Mouse (Mus musculus): ENCODE measurements around the gene Ppp1r26. TPM values are rescaled to one million over a fixed set of nuclear protein-coding genes. Genes with fewer than 3 reads are reported as not detected.
"Not testable (repeated sequence)": the region's sequence is repeated elsewhere in the genome, so short reads cannot be mapped to it uniquely, and the experiment has no call there.

Gene Ppp1r26
- polyA plus RNA-seq, 1 experiment from 2014 or later = 10.6 TPM

- not testable (repeated sequence) for H3K4me1 ChIP-seq; H3K4me3 ChIP-seq; H3K36me3 ChIP-seq; H3K4me2 ChIP-seq (replicated peaks); H3K9ac ChIP-seq; H3K27ac ChIP-seq; ATAC-seq (ENCODE audit: low FRiP score); H3K27me3 ChIP-seq; H3K9me3 ChIP-seq (replicated peaks)
- WGBS = 93% methylated on average over 4 of the region's 5 CpGs
Measured at GRCm38 (mm10) chr2:28477993-28478392, 31.4 kb downstream of the Ppp1r26 start.

GRCm38 (mm10) chr2:28479208-28480204 lies 32.9 kb downstream of the Ppp1r26 start:
- Histone ChIP-seq H3K9me3 (replicated peaks) (no peaks in the 10 kb centered on the region), H3K27ac (no peak overlapping the region), H3K4me1 (no peaks in the 10 kb centered on the region), H3K36me3 (no peaks in the 10 kb centered on the region), H3K9ac (no peak overlapping the region), H3K4me2 (replicated peaks) (no peak overlapping the region), H3K27me3 (no peaks in the 10 kb centered on the region), H3K4me3 (no peak overlapping the region)
- 81% methylated on average over 20 of the region's 20 CpGs for WGBS
- no peak for ATAC-seq (ENCODE audit: low FRiP score)

GRCm38 (mm10) chr2:28483861-28484260 lies 37.3 kb downstream of the Ppp1r26 start:
- no peaks in the 10 kb centered on the region for H3K36me3 ChIP-seq
- H3K27ac ChIP-seq = no peak overlapping the region
- ATAC-seq (ENCODE audit: low FRiP score) = no peak
- H3K4me3 ChIP-seq = no peak overlapping the region
- no peak overlapping the region for H3K4me2 ChIP-seq (replicated peaks)
- WGBS = 66% methylated on average over 2 of the region's 2 CpGs
- no peaks in the 10 kb centered on the region for H3K27me3 ChIP-seq
- H3K9ac ChIP-seq = no peak overlapping the region
- H3K4me1 ChIP-seq = no peaks in the 10 kb centered on the region
- H3K9me3 ChIP-seq (replicated peaks) = no peaks in the 10 kb centered on the region

- Histone ChIP-seq H3K36me3 (no peaks in the 10 kb centered on the region), H3K9ac (no peak overlapping the region), H3K4me1 (peaks cover 6% of the 10 kb centered on the region; the same call in 1 of the 2 replicates), H3K27me3 (no peaks in the 10 kb centered on the region), H3K4me3 (no peak overlapping the region), H3K9me3 (replicated peaks) (no peaks in the 10 kb centered on the region), H3K27ac (no peak overlapping the region), H3K4me2 (replicated peaks) (no peak overlapping the region)
- ATAC-seq (ENCODE audit: low FRiP score) = no peak
- WGBS = 88% methylated on average over 2 of the region's 2 CpGs
Measured at GRCm38 (mm10) chr2:28494521-28494920, 47.9 kb downstream of the Ppp1r26 start.

GRCm38 (mm10) chr2:28495207-28495756 lies 48.7 kb downstream of the Ppp1r26 start:
- Histone ChIP-seq H3K9me3 (replicated peaks) (no peaks in the 10 kb centered on the region), H3K9ac (no peak overlapping the region), H3K4me3 (no peak overlapping the region), H3K4me2 (replicated peaks) (no peak overlapping the region), H3K27me3 (no peaks in the 10 kb centered on the region), H3K36me3 (no peaks in the 10 kb centered on the region), H3K4me1 (peaks cover 6% of the 10 kb centered on the region; the same call in 1 of the 2 replicates), H3K27ac (no peak overlapping the region)
- ATAC-seq (ENCODE audit: low FRiP score) = no peak
- WGBS = 87% methylated on average over 14 of the region's 14 CpGs

- Histone ChIP-seq H3K4me3 (no peak overlapping the region), H3K4me1 (peaks cover 6% of the 10 kb centered on the region; the same call in 1 of the 2 replicates), H3K27me3 (no peaks in the 10 kb centered on the region), H3K9ac (no peak overlapping the region), H3K36me3 (no peaks in the 10 kb centered on the region), H3K4me2 (replicated peaks) (no peak overlapping the region), H3K9me3 (replicated peaks) (no peaks in the 10 kb centered on the region), H3K27ac (no peak overlapping the region)
- WGBS = 83% methylated on average over 16 of the region's 16 CpGs
- no peak for ATAC-seq (ENCODE audit: low FRiP score)
Measured at GRCm38 (mm10) chr2:28495801-28496595, 49.4 kb downstream of the Ppp1r26 start.

- H3K27ac ChIP-seq = no peak within 1 kb of the TSS
- no peak within 1 kb of the TSS for H3K4me2 ChIP-seq (replicated peaks)
- peaks cover 6% of the 10 kb centered on the region; the same call in 1 of the 2 replicates for H3K4me1 ChIP-seq
- H3K4me3 ChIP-seq = no peak within 1 kb of the TSS
- H3K36me3 ChIP-seq = no peaks in the 10 kb centered on the region
- no peak for ATAC-seq (ENCODE audit: low FRiP score)
- no peaks in the 10 kb centered on the region for H3K27me3 ChIP-seq
- H3K9ac ChIP-seq = no peak within 1 kb of the TSS
- WGBS = 85% methylated on average over 5 of the region's 5 CpGs
- H3K9me3 ChIP-seq (replicated peaks) = no peaks in the 10 kb centered on the region
Measured at GRCm38 (mm10) chr2:28496671-28497070, 50.1 kb downstream of the Ppp1r26 start, which contains the start of gene Gbgt1. Gene Gbgt1, plus strand, starts transcription at chr2:28496891.

GRCm38 (mm10) chr2:28497561-28497960 lies 51.0 kb downstream of the Ppp1r26 start:
- Histone ChIP-seq H3K4me1 (peaks cover 6% of the 10 kb centered on the region; the same call in 1 of the 2 replicates), H3K4me2 (replicated peaks) (no peak overlapping the region), H3K9me3 (replicated peaks) (no peaks in the 10 kb centered on the region), H3K27me3 (no peaks in the 10 kb centered on the region), H3K9ac (no peak overlapping the region), H3K4me3 (no peak overlapping the region), H3K27ac (no peak overlapping the region), H3K36me3 (no peaks in the 10 kb centered on the region)
- WGBS = 78% methylated on average over 5 of the region's 5 CpGs
- ATAC-seq (ENCODE audit: low FRiP score) = no peak

- 92% methylated on average over 4 of the region's 4 CpGs for WGBS
- no peak overlapping the region for H3K4me2 ChIP-seq (replicated peaks)
- ATAC-seq (ENCODE audit: low FRiP score) = no peak
- no peak overlapping the region for H3K9ac ChIP-seq
- no peaks in the 10 kb centered on the region for H3K9me3 ChIP-seq (replicated peaks)
- no peak overlapping the region for H3K4me3 ChIP-seq
- no peaks in the 10 kb centered on the region for H3K36me3 ChIP-seq
- no peaks in the 10 kb centered on the region for H3K27me3 ChIP-seq
- H3K27ac ChIP-seq = no peak overlapping the region
- H3K4me1 ChIP-seq = peaks cover 6% of the 10 kb centered on the region; the same call in 1 of the 2 replicates
Measured at GRCm38 (mm10) chr2:28498431-28498830, 51.8 kb downstream of the Ppp1r26 start.

GRCm38 (mm10) chr2:28502987-28503386 lies 56.4 kb downstream of the Ppp1r26 start:
- Histone ChIP-seq H3K27me3 (no peaks in the 10 kb centered on the region), H3K9ac (no peak overlapping the region), H3K4me2 (replicated peaks) (no peak overlapping the region), H3K36me3 (no peaks in the 10 kb centered on the region), H3K27ac (no peak overlapping the region), H3K9me3 (replicated peaks) (no peaks in the 10 kb centered on the region), H3K4me3 (no peak overlapping the region), H3K4me1 (no peaks in the 10 kb centered on the region)
- ATAC-seq (ENCODE audit: low FRiP score) = no peak
- 90% methylated on average over 10 of the region's 10 CpGs for WGBS

- Histone ChIP-seq H3K36me3 (no peaks in the 10 kb centered on the region), H3K4me3 (no peak overlapping the region)
- ATAC-seq (ENCODE audit: low FRiP score) = no peak
Measured at GRCm38 (mm10) chr2:28504676-28505075, 58.1 kb downstream of the Ppp1r26 start.

More at GRCm38 (mm10) chr2:28504676-28505075, 58.1 kb downstream of the Ppp1r26 start:
- no peak overlapping the region for H3K9ac ChIP-seq
- no peaks in the 10 kb centered on the region for H3K9me3 ChIP-seq (replicated peaks)
- no peak overlapping the region for H3K4me2 ChIP-seq (replicated peaks)
- 88% methylated on average over 13 of the region's 13 CpGs for WGBS
- H3K4me1 ChIP-seq = no peaks in the 10 kb centered on the region
- no peak overlapping the region for H3K27ac ChIP-seq
- no peaks in the 10 kb centered on the region for H3K27me3 ChIP-seq
